Mouse (Mus musculus): ENCODE results near the gene Col4a2. TPM values are rescaled to one million over a fixed set of nuclear protein-coding genes. Genes with fewer than 3 reads are reported as not detected.
"Not testable (repeated sequence)": the region's sequence is repeated elsewhere in the genome, so short reads cannot be mapped to it uniquely, and the experiment has no call there.

Col4a2 gene
- polyA plus RNA-seq, 1 experiment: 26.3 TPM

GRCm38 (mm10) chr8:11476338-11477177 is 164.0 kb downstream of the Col4a2 start:
- TF ChIP-seq CTCF (IDR thresholded peaks at IDR 0.05; ENCODE audit: extremely low read depth, insufficient read depth, low read length) (no peak), POLR2A (IDR thresholded peaks at IDR 0.05; ENCODE audit: extremely low read depth, insufficient read depth, low read length) (no peak)
- Histone ChIP-seq H3K4me3 (ENCODE audit: insufficient read depth, low read length) (no peak overlapping the region), H3K27ac (ENCODE audit: insufficient read depth, low read length) (no peak overlapping the region), H3K4me1 (ENCODE audit: control insufficient read depth, insufficient read depth, low read length) (no peaks in the 10 kb centered on the region)

GRCm38 (mm10) chr8:11477178-11477553 is 164.6 kb downstream of the Col4a2 start:
- no peak for TF ChIP-seq CTCF (IDR thresholded peaks at IDR 0.05; ENCODE audit: extremely low read depth, insufficient read depth, low read length)
- no peak for TF ChIP-seq POLR2A (IDR thresholded peaks at IDR 0.05; ENCODE audit: extremely low read depth, insufficient read depth, low read length)
- H3K4me1 ChIP-seq (ENCODE audit: control insufficient read depth, insufficient read depth, low read length): no peaks in the 10 kb centered on the region
- H3K27ac ChIP-seq (ENCODE audit: insufficient read depth, low read length): no peak overlapping the region
- H3K4me3 ChIP-seq (ENCODE audit: insufficient read depth, low read length): no peak overlapping the region; the same call in 1 of the 2 replicates

GRCm38 (mm10) chr8:11477811-11478761 is 165.5 kb downstream of the Col4a2 start, which contains the start of gene Rab20:
Gene Rab20 (minus strand): TSS chr8:11478710.
- TF ChIP-seq CTCF (IDR thresholded peaks at IDR 0.05; ENCODE audit: extremely low read depth, insufficient read depth, low read length) (no peak), POLR2A (IDR thresholded peaks at IDR 0.05; ENCODE audit: extremely low read depth, insufficient read depth, low read length) (no peak)
- Histone ChIP-seq H3K4me3 (ENCODE audit: insufficient read depth, low read length) (peak within 1 kb of the TSS; percentile 50), H3K27ac (ENCODE audit: insufficient read depth, low read length) (no peak within 1 kb of the TSS), H3K4me1 (ENCODE audit: control insufficient read depth, insufficient read depth, low read length) (no peaks in the 10 kb centered on the region)

- TF ChIP-seq CTCF (IDR thresholded peaks at IDR 0.05; ENCODE audit: extremely low read depth, insufficient read depth, low read length) (no peak), POLR2A (IDR thresholded peaks at IDR 0.05; ENCODE audit: extremely low read depth, insufficient read depth, low read length) (no peak)
- no peak overlapping the region for H3K27ac ChIP-seq (ENCODE audit: insufficient read depth, low read length)
- no peaks in the 10 kb centered on the region for H3K4me1 ChIP-seq (ENCODE audit: control insufficient read depth, insufficient read depth, low read length)
- H3K4me3 ChIP-seq (ENCODE audit: insufficient read depth, low read length): peak overlapping the region; percentile 50; the same call in 1 of the 2 replicates
Measured at GRCm38 (mm10) chr8:11478807-11479527, 166.4 kb downstream of the Col4a2 start.

- Histone ChIP-seq H3K4me1 (ENCODE audit: control insufficient read depth, insufficient read depth, low read length) (no peaks in the 10 kb centered on the region), H3K4me3 (ENCODE audit: insufficient read depth, low read length) (no peak overlapping the region), H3K27ac (ENCODE audit: insufficient read depth, low read length) (no peak overlapping the region)
- TF ChIP-seq POLR2A (IDR thresholded peaks at IDR 0.05; ENCODE audit: extremely low read depth, insufficient read depth, low read length) (no peak), CTCF (IDR thresholded peaks at IDR 0.05; ENCODE audit: extremely low read depth, insufficient read depth, low read length) (no peak)
Measured at GRCm38 (mm10) chr8:11479591-11479990, 167.0 kb downstream of the Col4a2 start.

- no peak for TF ChIP-seq CTCF (IDR thresholded peaks at IDR 0.05; ENCODE audit: extremely low read depth, insufficient read depth, low read length)
- TF ChIP-seq POLR2A (IDR thresholded peaks at IDR 0.05; ENCODE audit: extremely low read depth, insufficient read depth, low read length): no peak
- Histone ChIP-seq H3K4me3 (ENCODE audit: insufficient read depth, low read length) (no peak overlapping the region), H3K27ac (ENCODE audit: insufficient read depth, low read length) (no peak overlapping the region), H3K4me1 (ENCODE audit: control insufficient read depth, insufficient read depth, low read length) (no peaks in the 10 kb centered on the region)
Measured at GRCm38 (mm10) chr8:11481876-11482275, 169.3 kb downstream of the Col4a2 start.

GRCm38 (mm10) chr8:11482537-11482936 is 169.9 kb downstream of the Col4a2 start:
- TF ChIP-seq CTCF (IDR thresholded peaks at IDR 0.05; ENCODE audit: extremely low read depth, insufficient read depth, low read length) (no peak), POLR2A (IDR thresholded peaks at IDR 0.05; ENCODE audit: extremely low read depth, insufficient read depth, low read length) (no peak)
- Histone ChIP-seq H3K27ac (ENCODE audit: insufficient read depth, low read length) (no peak overlapping the region), H3K4me3 (ENCODE audit: insufficient read depth, low read length) (no peak overlapping the region), H3K4me1 (ENCODE audit: control insufficient read depth, insufficient read depth, low read length) (no peaks in the 10 kb centered on the region)

GRCm38 (mm10) chr8:11486142-11486541 is 173.5 kb downstream of the Col4a2 start:
- no peaks in the 10 kb centered on the region for H3K4me1 ChIP-seq (ENCODE audit: control insufficient read depth, insufficient read depth, low read length)
- H3K27ac ChIP-seq (ENCODE audit: insufficient read depth, low read length): no peak overlapping the region
- TF ChIP-seq POLR2A (IDR thresholded peaks at IDR 0.05; ENCODE audit: extremely low read depth, insufficient read depth, low read length): no peak
- peak; percentile 79 for TF ChIP-seq CTCF (IDR thresholded peaks at IDR 0.05; ENCODE audit: extremely low read depth, insufficient read depth, low read length)
- no peak overlapping the region for H3K4me3 ChIP-seq (ENCODE audit: insufficient read depth, low read length)

- TF ChIP-seq CTCF (IDR thresholded peaks at IDR 0.05; ENCODE audit: extremely low read depth, insufficient read depth, low read length): no peak
- TF ChIP-seq POLR2A (IDR thresholded peaks at IDR 0.05; ENCODE audit: extremely low read depth, insufficient read depth, low read length): no peak
- H3K4me1 ChIP-seq (ENCODE audit: control insufficient read depth, insufficient read depth, low read length): no peaks in the 10 kb centered on the region
- no peak overlapping the region for H3K4me3 ChIP-seq (ENCODE audit: insufficient read depth, low read length)
- H3K27ac ChIP-seq (ENCODE audit: insufficient read depth, low read length): no peak overlapping the region
Measured at GRCm38 (mm10) chr8:11487229-11487628, 174.6 kb downstream of the Col4a2 start.

- H3K27ac ChIP-seq (ENCODE audit: insufficient read depth, low read length); H3K4me1 ChIP-seq (ENCODE audit: control insufficient read depth, insufficient read depth, low read length): not testable (repeated sequence)
Measured at GRCm38 (mm10) chr8:11492340-11492739, 179.7 kb downstream of the Col4a2 start.

More at GRCm38 (mm10) chr8:11492340-11492739, 179.7 kb downstream of the Col4a2 start:
- H3K4me3 ChIP-seq (ENCODE audit: insufficient read depth, low read length): not testable (repeated sequence)
